Mouse (Mus musculus) lung, postnatal 14 days (tissue): ENCODE measurements around the gene Actrt1.

ENCODE experiments used
- DNase-seq: peaks from one replicate; pipeline ENCODE4 v3.0.0; 2021

Gene Actrt1

GRCm38 (mm10) chrX:46328707-46329106 lies at the start of gene Actrt1:
Gene Actrt1, plus strand, starts transcription at chrX:46329007.
- no peak for DNase-seq

GRCm38 (mm10) chrX:46331463-46332115 lies 2.8 kb downstream of the Actrt1 start:
- DNase-seq, result no peak
